17 mouse cellular contexts compared by ENCODE assay signal in the genomic region with DNA sequence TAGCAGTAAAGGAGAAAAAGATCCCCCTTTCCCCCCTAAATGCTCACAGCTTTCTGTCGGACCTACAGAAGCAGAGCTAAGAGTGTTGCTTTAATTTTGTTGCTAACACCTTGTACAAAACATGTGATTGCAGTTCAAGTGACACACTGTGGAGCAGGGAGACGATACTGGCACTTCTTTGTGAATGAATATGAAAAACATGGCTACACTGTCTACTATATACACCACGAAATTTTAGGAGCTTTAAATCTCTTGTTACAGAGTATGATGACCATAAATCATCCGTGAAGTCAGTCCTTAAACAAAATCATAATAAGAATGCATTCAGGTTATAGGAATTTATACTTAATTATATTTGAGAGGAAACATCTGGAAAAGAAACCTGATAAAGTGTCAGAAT.
"Had no signal": no experiment of that assay in that cellular context is flagged by ENCODE, and none has a peak within 500 bp of the region (broad histone marks: within the 10 kb centered on the region; RNA-seq: fewer than 3 reads in every experiment).

No protein-coding gene starts in this region.

- H3K9me3 ChIP-seq: liver, embryonic 13.5 days; midbrain, embryonic 12.5 days; midbrain, embryonic 15.5 days; neural tube, embryonic 12.5 days; neural tube, embryonic 15.5 days; stomach, embryonic 15.5 days had no signal

- H3K27me3 ChIP-seq: liver, embryonic 13.5 days; midbrain, embryonic 12.5 days; midbrain, embryonic 15.5 days; neural tube, embryonic 12.5 days; neural tube, embryonic 15.5 days; stomach, embryonic 15.5 days had no signal

- DNase-seq: kidney, adult 2 months; layer of hippocampus, postnatal 36 days; liver, embryonic 13.5 days; lung, adult 2 months; lung, postnatal 14 days; retina, postnatal 1 day; right cerebral cortex, postnatal 25 days; spleen, adult 18-20 months; thymus, postnatal 25 days had no signal

- H3K4me3 ChIP-seq: left cerebral cortex, adult 2 months; liver, embryonic 13.5 days; midbrain, embryonic 12.5 days; midbrain, embryonic 15.5 days; neural tube, embryonic 12.5 days; neural tube, embryonic 15.5 days; stomach, embryonic 15.5 days had no signal

- ATAC-seq: midbrain, embryonic 15.5 days had no signal

- H3K36me3 ChIP-seq: midbrain, embryonic 12.5 days; stomach, embryonic 15.5 days had no signal

- H3K4me1 ChIP-seq: liver, embryonic 13.5 days; midbrain, embryonic 12.5 days; midbrain, embryonic 15.5 days; neural tube, embryonic 15.5 days; stomach, embryonic 15.5 days had no signal

- H3K27ac ChIP-seq: kidney, postnatal 0 days; left cerebral cortex, adult 2 months; liver, embryonic 13.5 days; macrophage; midbrain, embryonic 12.5 days; midbrain, embryonic 15.5 days; neural tube, embryonic 12.5 days; neural tube, embryonic 15.5 days; stomach, embryonic 15.5 days had no signal

- H3K9ac ChIP-seq: liver, embryonic 13.5 days; midbrain, embryonic 12.5 days; midbrain, embryonic 15.5 days; neural tube, embryonic 12.5 days; neural tube, embryonic 15.5 days; stomach, embryonic 15.5 days had no signal

- H3K4me2 ChIP-seq: liver, embryonic 13.5 days; midbrain, embryonic 12.5 days; midbrain, embryonic 15.5 days; neural tube, embryonic 12.5 days; neural tube, embryonic 15.5 days; stomach, embryonic 15.5 days had no signal
